Mouse (Mus musculus) cerebellum, postnatal 10 days (tissue): ENCODE measurements at regions not wholly inside any gene's neighbourhood (a gene's known extent, or its start where the extent isn't known, plus 50 kb on each side); places are given as distances from the start of the nearest gene placed in this dataset.

ENCODE experiments used
- DNase-seq, 2 experiments: peaks; one replicate each; pipeline ENCODE4 v3.0.0; 2021; ENCODE audit warnings: mixed read lengths in 2 of 2

DNA sequence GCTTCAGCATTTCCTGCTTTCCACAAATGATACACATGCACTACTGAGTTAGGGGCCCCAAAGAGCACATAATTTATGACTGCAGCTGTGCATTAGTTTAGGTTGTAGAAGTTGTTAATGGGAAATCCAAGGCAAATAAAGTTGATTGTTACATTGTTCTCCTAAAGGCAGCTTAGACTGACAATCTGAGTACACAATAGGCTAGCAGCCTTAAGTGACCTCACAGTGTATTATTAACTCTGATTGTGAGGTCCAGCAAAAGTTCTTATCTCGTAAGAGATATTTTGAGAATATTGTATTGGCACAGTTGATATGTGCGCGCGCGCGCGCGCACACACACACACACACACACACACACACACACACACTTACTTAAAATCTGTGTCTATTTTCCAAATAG lies 70.5 kb upstream of the Yae1d1 start:
- no peak for DNase-seq

DNA sequence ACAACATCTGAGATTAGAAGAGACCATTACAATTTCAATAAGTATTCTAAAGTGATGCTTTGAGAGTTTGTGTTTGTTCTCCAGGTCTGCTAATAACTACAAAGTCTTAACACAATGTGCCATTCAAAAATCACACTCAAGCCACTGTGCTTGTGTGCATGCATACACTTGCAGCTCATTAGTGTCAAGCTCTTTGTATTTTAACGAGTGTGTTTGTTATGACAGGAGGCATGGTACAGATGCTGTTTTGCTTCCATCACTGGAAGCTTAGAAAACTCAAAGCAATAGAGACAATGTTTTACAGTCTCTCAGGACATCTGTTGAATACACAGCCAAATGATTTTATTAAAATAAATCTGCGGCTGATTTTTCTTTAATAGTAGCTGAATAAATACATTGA lies 67.1 kb upstream of the Yae1d1 start:
- no peak for DNase-seq

- DNase-seq = peak; percentile 84 to 90
These were observed 64.2 kb upstream of the Yae1d1 start for GRCm38 (mm10) chr13:18057231-18057912.

DNA sequence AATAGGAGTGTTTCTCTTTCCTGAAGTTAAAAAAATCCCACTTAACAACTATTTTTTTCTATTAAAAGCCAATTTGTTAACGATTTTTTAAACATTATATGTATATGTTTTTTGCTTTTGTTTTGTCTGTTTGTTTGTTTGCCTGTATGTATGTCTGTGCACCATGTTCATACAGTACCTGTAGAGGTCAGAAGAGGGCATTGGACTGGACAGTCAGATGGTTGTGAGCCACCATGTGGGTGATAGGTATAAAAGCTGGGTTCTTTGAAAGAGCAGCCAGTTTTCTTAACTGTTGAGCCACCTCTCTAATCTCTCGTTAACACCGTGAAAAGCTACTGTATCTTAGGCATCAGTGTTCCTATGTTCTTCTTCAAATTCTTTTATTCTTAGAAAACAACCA lies 63.7 kb upstream of the Yae1d1 start:
- peak in 1 of 2 experiments; percentile 19 for DNase-seq

GRCm38 (mm10) chr13:18043154-18043553 lies 50.0 kb upstream of the Yae1d1 start:
- no peak for DNase-seq
